Mouse (Mus musculus): ENCODE measurements at regions not wholly inside any gene's neighbourhood (a gene's known extent, or its start where the extent isn't known, plus 50 kb on each side); places are given as distances from the start of the nearest gene placed in this dataset.

DNA sequence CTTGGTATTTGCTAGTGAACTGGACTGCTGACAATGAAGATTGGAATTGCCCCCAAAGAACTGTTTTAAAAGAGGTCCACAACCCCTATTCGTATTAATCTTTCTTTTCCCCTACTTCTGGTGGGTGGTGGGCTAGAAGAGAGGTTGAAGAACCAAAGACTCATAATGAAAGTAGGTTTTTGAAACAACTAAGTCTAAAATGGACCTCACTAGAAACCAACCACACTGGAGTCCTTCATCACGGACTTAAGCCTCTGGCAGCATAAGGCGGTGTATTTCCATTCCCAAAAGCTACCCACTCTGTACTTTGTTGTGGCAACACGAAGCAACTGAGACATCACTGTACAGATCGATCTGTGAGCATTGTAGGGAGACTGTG lies 251.1 kb downstream of the Diras2 start:
- ATAC-seq, result no peak
- Histone ChIP-seq H3K9me3 (ENCODE audit: control insufficient read depth) (no peaks in the 10 kb centered on the region), H3K9ac (ENCODE audit: low read depth, low read length) (no peak overlapping the region), H3K4me1 (replicated peaks; ENCODE audit: control insufficient read depth, insufficient read depth, low read length) (no peaks in the 10 kb centered on the region), H3K27ac (ENCODE audit: low read depth, low read length) (no peak overlapping the region), H3K4me3 (ENCODE audit: low read depth, low read length) (no peak overlapping the region), H3K4me2 (replicated peaks; ENCODE audit: low read depth) (no peak overlapping the region), H3K36me3 (ENCODE audit: control insufficient read depth, insufficient read depth) (no peaks in the 10 kb centered on the region), H3K27me3 (replicated peaks; ENCODE audit: control insufficient read depth, insufficient read depth, low read length) (no peaks in the 10 kb centered on the region; the same call in 1 of the 2 replicates)
- 88% methylated on average over 5 of the region's 5 CpGs for WGBS
- TF ChIP-seq CTCF (IDR thresholded peaks at IDR 0.05; ENCODE audit: low read depth), result no peak

- 0 out of 2 replicates have a peak, but pooled peaks have one; percentile 5 for TF ChIP-seq CTCF (IDR thresholded peaks at IDR 0.05; ENCODE audit: low read depth)
- WGBS, result 61% methylated on average over 2 of the region's 2 CpGs
- no peaks in the 10 kb centered on the region; the same call in 1 of the 2 replicates for H3K27me3 ChIP-seq (replicated peaks; ENCODE audit: control insufficient read depth, insufficient read depth, low read length)
- no peak overlapping the region for H3K4me3 ChIP-seq (ENCODE audit: low read depth, low read length)
- no peak overlapping the region for H3K27ac ChIP-seq (ENCODE audit: low read depth, low read length)
- no peaks in the 10 kb centered on the region for H3K4me1 ChIP-seq (replicated peaks; ENCODE audit: control insufficient read depth, insufficient read depth, low read length)
- ATAC-seq, result no peak
- no peak overlapping the region for H3K4me2 ChIP-seq (replicated peaks; ENCODE audit: low read depth)
- H3K9ac ChIP-seq (ENCODE audit: low read depth, low read length), result no peak overlapping the region
- no peaks in the 10 kb centered on the region for H3K36me3 ChIP-seq (ENCODE audit: control insufficient read depth, insufficient read depth)
- H3K9me3 ChIP-seq (ENCODE audit: control insufficient read depth), result no peaks in the 10 kb centered on the region
These were observed 249.8 kb downstream of the Diras2 start for GRCm38 (mm10) chr13:52281271-52281670.

DNA sequence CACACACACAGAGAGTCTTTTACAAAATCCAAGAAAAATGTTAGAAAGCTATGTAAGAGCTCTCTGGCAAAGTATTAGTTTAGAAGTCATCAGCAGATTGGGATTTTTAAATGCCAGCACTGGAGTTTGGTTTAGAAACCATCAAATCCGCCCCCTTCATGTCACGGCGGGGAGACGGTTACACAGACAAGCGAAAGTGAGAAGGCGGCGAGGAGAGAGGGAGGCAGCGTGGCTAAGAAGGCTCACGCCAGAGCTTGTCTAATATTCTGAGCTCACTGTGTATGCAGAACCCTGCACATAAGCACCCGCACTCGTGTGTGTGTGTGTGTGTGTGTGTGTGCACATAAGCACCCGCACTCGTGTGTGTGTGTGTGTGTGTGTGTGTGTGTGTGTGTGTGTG lies 248.6 kb downstream of the Diras2 start:
- TF ChIP-seq CTCF (IDR thresholded peaks at IDR 0.05; ENCODE audit: low read depth), result no peak
- H3K9ac ChIP-seq (ENCODE audit: low read depth, low read length), result no peak overlapping the region
- H3K27me3 ChIP-seq (replicated peaks; ENCODE audit: control insufficient read depth, insufficient read depth, low read length), result no peaks in the 10 kb centered on the region; the same call in 1 of the 2 replicates
- 76% methylated on average over 13 of the region's 13 CpGs for WGBS
- no peaks in the 10 kb centered on the region for H3K4me1 ChIP-seq (replicated peaks; ENCODE audit: control insufficient read depth, insufficient read depth, low read length)
- H3K9me3 ChIP-seq (ENCODE audit: control insufficient read depth), result no peaks in the 10 kb centered on the region
- no peak overlapping the region for H3K4me3 ChIP-seq (ENCODE audit: low read depth, low read length)
- no peak overlapping the region for H3K27ac ChIP-seq (ENCODE audit: low read depth, low read length)
- no peak overlapping the region for H3K4me2 ChIP-seq (replicated peaks; ENCODE audit: low read depth)
- H3K36me3 ChIP-seq (ENCODE audit: control insufficient read depth, insufficient read depth), result no peaks in the 10 kb centered on the region
- no peak for ATAC-seq

GRCm38 (mm10) chr13:52283456-52283855 lies 247.6 kb downstream of the Diras2 start:
- Histone ChIP-seq H3K4me1 (replicated peaks; ENCODE audit: control insufficient read depth, insufficient read depth, low read length) (no peaks in the 10 kb centered on the region), H3K4me3 (ENCODE audit: low read depth, low read length) (no peak overlapping the region), H3K9me3 (ENCODE audit: control insufficient read depth) (no peaks in the 10 kb centered on the region), H3K9ac (ENCODE audit: low read depth, low read length) (no peak overlapping the region), H3K27me3 (replicated peaks; ENCODE audit: control insufficient read depth, insufficient read depth, low read length) (no peaks in the 10 kb centered on the region), H3K27ac (ENCODE audit: low read depth, low read length) (no peak overlapping the region), H3K4me2 (replicated peaks; ENCODE audit: low read depth) (no peak overlapping the region), H3K36me3 (ENCODE audit: control insufficient read depth, insufficient read depth) (no peaks in the 10 kb centered on the region)
- 53% methylated on average over 11 of the region's 11 CpGs for WGBS
- no peak for TF ChIP-seq CTCF (IDR thresholded peaks at IDR 0.05; ENCODE audit: low read depth)
- no peak for ATAC-seq

GRCm38 (mm10) chr13:52284026-52284801 lies 246.9 kb downstream of the Diras2 start:
- no peak for TF ChIP-seq CTCF (IDR thresholded peaks at IDR 0.05; ENCODE audit: low read depth)
- no peak overlapping the region for H3K4me3 ChIP-seq (ENCODE audit: low read depth, low read length)
- WGBS, result 67% methylated on average over 12 of the region's 12 CpGs
- H3K4me1 ChIP-seq (replicated peaks; ENCODE audit: control insufficient read depth, insufficient read depth, low read length), result no peaks in the 10 kb centered on the region
- no peak overlapping the region for H3K4me2 ChIP-seq (replicated peaks; ENCODE audit: low read depth)
- H3K9ac ChIP-seq (ENCODE audit: low read depth, low read length), result no peak overlapping the region
- no peak for ATAC-seq
- no peak overlapping the region for H3K27ac ChIP-seq (ENCODE audit: low read depth, low read length)
- no peaks in the 10 kb centered on the region for H3K27me3 ChIP-seq (replicated peaks; ENCODE audit: control insufficient read depth, insufficient read depth, low read length)
- H3K9me3 ChIP-seq (ENCODE audit: control insufficient read depth), result no peaks in the 10 kb centered on the region
- no peaks in the 10 kb centered on the region for H3K36me3 ChIP-seq (ENCODE audit: control insufficient read depth, insufficient read depth)

DNA sequence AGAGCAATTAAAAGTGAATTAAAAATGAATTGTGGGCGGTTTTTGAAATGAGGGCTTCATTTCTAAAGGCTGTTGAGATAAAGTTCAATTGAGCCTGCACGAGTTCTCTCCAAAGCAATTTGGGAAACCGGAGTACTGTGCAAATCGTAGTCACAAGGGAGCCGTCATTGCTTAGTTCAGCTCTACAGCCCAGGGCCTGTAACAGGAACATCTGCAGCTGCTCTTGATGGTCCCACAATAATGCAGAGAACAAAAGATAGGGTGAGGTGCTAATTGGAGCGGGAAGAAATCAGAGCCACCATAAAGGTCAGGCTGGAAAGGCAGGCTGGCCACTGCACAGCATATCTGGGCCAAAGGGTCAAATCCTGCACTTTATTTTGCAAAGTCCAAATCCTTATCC lies 242.7 kb downstream of the Diras2 start:
- no peak for TF ChIP-seq CTCF (IDR thresholded peaks at IDR 0.05; ENCODE audit: low read depth)
- H3K4me3 ChIP-seq (ENCODE audit: low read depth, low read length), result no peak overlapping the region
- H3K9ac ChIP-seq (ENCODE audit: low read depth, low read length), result no peak overlapping the region
- no peaks in the 10 kb centered on the region for H3K27me3 ChIP-seq (replicated peaks; ENCODE audit: control insufficient read depth, insufficient read depth, low read length)
- no peak overlapping the region for H3K4me2 ChIP-seq (replicated peaks; ENCODE audit: low read depth)
- no peaks in the 10 kb centered on the region for H3K36me3 ChIP-seq (ENCODE audit: control insufficient read depth, insufficient read depth)
- no peak for ATAC-seq
- H3K9me3 ChIP-seq (ENCODE audit: control insufficient read depth), result no peaks in the 10 kb centered on the region
- 73% methylated on average over 6 of the region's 6 CpGs for WGBS
- H3K4me1 ChIP-seq (replicated peaks; ENCODE audit: control insufficient read depth, insufficient read depth, low read length), result no peaks in the 10 kb centered on the region
- no peak overlapping the region for H3K27ac ChIP-seq (ENCODE audit: low read depth, low read length)
